ENCODE assay signal across 15 mouse cellular contexts in the genomic region with DNA sequence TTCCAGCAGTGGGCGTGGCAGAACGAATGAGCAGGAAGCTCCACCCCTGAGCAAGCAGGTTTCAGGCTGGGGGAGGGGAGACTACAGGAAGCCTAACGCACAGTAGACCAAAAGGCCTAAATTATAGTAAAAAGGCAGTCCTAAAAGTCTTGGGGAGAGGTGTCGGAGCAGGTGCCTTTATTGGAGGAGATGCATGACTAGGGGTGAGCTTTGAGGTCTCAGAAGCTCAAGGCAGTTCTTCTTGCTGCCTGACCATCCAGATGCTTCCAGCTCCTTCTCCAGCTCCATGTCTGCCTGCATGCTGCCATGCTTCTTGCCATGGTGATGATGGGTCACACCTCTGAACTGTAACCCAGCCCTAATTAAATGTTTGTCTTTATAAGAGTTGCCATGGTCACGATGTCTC. TPM values are rescaled to one million over a fixed set of nuclear protein-coding genes. Genes with fewer than 3 reads are reported as not detected.
DNase-seq lines count a peak whose midpoint lies in the region; ATAC-seq and TF ChIP-seq lines count a peak whose summit lies in the region.
"Had no signal": no experiment of that assay in that cellular context is flagged by ENCODE, and none has a peak within 500 bp of the region (broad histone marks: within the 10 kb centered on the region; RNA-seq: fewer than 3 reads in every experiment).

No protein-coding gene starts in this region.

- no peak for DNase-seq in hindbrain, embryonic 14.5 days (ENCODE audit: low spot score)
- DNase-seq in hindbrain, postnatal 0 days (ENCODE audit: low spot score): no peak
- DNase-seq in MEL (ENCODE audit: low read depth, low spot score): peak; percentile 81
- no peak for DNase-seq in limb, embryonic 11.5 days (ENCODE audit: low spot score)
- DNase-seq in gastrocnemius, postnatal 4 days (ENCODE audit: low spot score in 2 of 2): no peak
- DNase-seq in layer of hippocampus, adult 2 months (ENCODE audit: low spot score in 2 of 2): no peak
- DNase-seq: cerebellum, postnatal 14 days; gastrocnemius, adult 2 months; right cerebral cortex, adult 18-20 months had no signal

- no peaks in the 10 kb centered on the region for H3K36me3 ChIP-seq in hindbrain, embryonic 14.5 days (replicated peaks; ENCODE audit: control insufficient read depth, insufficient read depth)
- H3K36me3 ChIP-seq in hindbrain, postnatal 0 days (ENCODE audit: insufficient read depth, low read length): no peaks in the 10 kb centered on the region
- H3K36me3 ChIP-seq in MEL (ENCODE audit: control insufficient read depth in 1 of 2, insufficient read depth in 2 of 2, low read length in 2 of 2): no peaks in the 10 kb centered on the region; a peak in 1 of 4 replicates
- H3K36me3 ChIP-seq in limb, embryonic 11.5 days (ENCODE audit: control insufficient read depth, insufficient read depth, low read length): no peaks in the 10 kb centered on the region
- H3K36me3 ChIP-seq: embryonic facial prominence, embryonic 15.5 days; neural tube, embryonic 12.5 days; stomach, embryonic 15.5 days had no signal

- ATAC-seq in hindbrain, embryonic 14.5 days (ENCODE audit: low FRiP score): 0 out of 2 replicates have a peak, but pooled peaks have one; percentile 14
- ATAC-seq in hindbrain, postnatal 0 days: no peak
- peak; percentile 92 for ATAC-seq in CD4-positive, CD25-positive, alpha-beta regulatory T cell, adult 4 months
- ATAC-seq in limb, embryonic 11.5 days (ENCODE audit: insufficient number of reproducible peaks, low FRiP score, low TSS enrichment, low read depth): peak; percentile 26; the same call in 1 of the 2 replicates
- ATAC-seq: Patski had no signal

- 85% methylated on average over 3 of the region's 5 CpGs for WGBS in hindbrain, embryonic 14.5 days
- WGBS in hindbrain, postnatal 0 days: 77% methylated on average over 3 of the region's 5 CpGs
- 67% methylated on average over 3 of the region's 5 CpGs for WGBS in limb, embryonic 11.5 days

- no peak for TF ChIP-seq POLR2A in MEL (IDR thresholded peaks at IDR 0.05; ENCODE audit: control insufficient read depth in 1 of 2, insufficient read depth in 1 of 2, low read depth in 1 of 2, low read length in 2 of 2, poor library complexity in 1 of 2)

- H3K9me3 ChIP-seq in hindbrain, embryonic 14.5 days (ENCODE audit: control insufficient read depth, low read length): no peaks in the 10 kb centered on the region
- H3K9me3 ChIP-seq in hindbrain, postnatal 0 days (ENCODE audit: low read length): no peaks in the 10 kb centered on the region
- H3K9me3 ChIP-seq in MEL (replicated peaks; ENCODE audit: insufficient read depth, low read length): no peaks in the 10 kb centered on the region
- H3K9me3 ChIP-seq in limb, embryonic 11.5 days (ENCODE audit: control insufficient read depth, low read length): no peaks in the 10 kb centered on the region
- H3K9me3 ChIP-seq: embryonic facial prominence, embryonic 15.5 days; megakaryocyte, embryonic 14.5 days; neural tube, embryonic 12.5 days; stomach, embryonic 15.5 days had no signal

- H3K4me2 ChIP-seq in hindbrain, embryonic 14.5 days (replicated peaks): no peak overlapping the region
- H3K4me2 ChIP-seq in hindbrain, postnatal 0 days (ENCODE audit: low read depth, low read length): no peak overlapping the region
- H3K4me2 ChIP-seq in limb, embryonic 11.5 days (ENCODE audit: low read depth, severe bottlenecking): no peak overlapping the region
- H3K4me2 ChIP-seq: embryonic facial prominence, embryonic 15.5 days; neural tube, embryonic 12.5 days; stomach, embryonic 15.5 days had no signal

- TF ChIP-seq CTCF in hindbrain, postnatal 0 days (IDR thresholded peaks at IDR 0.05; ENCODE audit: low read depth): no peak
- no peak for TF ChIP-seq CTCF in MEL (IDR thresholded peaks at IDR 0.05 in 2 of 3, conservative IDR thresholded peaks at IDR 0.05 in 1 of 3; ENCODE audit: control insufficient read depth in 1 of 3, insufficient read depth in 1 of 3, low read depth in 2 of 3, low read length in 3 of 3, poor library complexity in 1 of 3, severe bottlenecking in 1 of 3)
- TF ChIP-seq CTCF in layer of hippocampus, adult 2 months (conservative IDR thresholded peaks at IDR 0.05): no peak

- H3K4me1 ChIP-seq in hindbrain, embryonic 14.5 days (replicated peaks; ENCODE audit: control insufficient read depth, insufficient read depth, low read length): no peaks in the 10 kb centered on the region
- H3K4me1 ChIP-seq in hindbrain, postnatal 0 days (ENCODE audit: insufficient read depth, low read length): no peaks in the 10 kb centered on the region
- H3K4me1 ChIP-seq in MEL (ENCODE audit: control insufficient read depth in 1 of 2, insufficient read depth in 2 of 2, low read length in 2 of 2): peaks cover 0 to 4% of the 10 kb centered on the region in 2 experiments; a peak in 1 of 4 replicates
- H3K4me1 ChIP-seq in limb, embryonic 11.5 days (ENCODE audit: control insufficient read depth, insufficient read depth, low read length): no peaks in the 10 kb centered on the region
- H3K4me1 ChIP-seq: embryonic facial prominence, embryonic 15.5 days; neural tube, embryonic 12.5 days; stomach, embryonic 15.5 days had no signal

- no peak overlapping the region for H3K9ac ChIP-seq in hindbrain, embryonic 14.5 days
- no peak overlapping the region for H3K9ac ChIP-seq in hindbrain, postnatal 0 days (replicated peaks; ENCODE audit: low read length)
- peak overlapping the region; percentile 21 for H3K9ac ChIP-seq in MEL (ENCODE audit: control insufficient read depth, low read depth, low read length, poor library complexity, severe bottlenecking)
- no peak overlapping the region for H3K9ac ChIP-seq in limb, embryonic 11.5 days (ENCODE audit: low read length)
- H3K9ac ChIP-seq: embryonic facial prominence, embryonic 15.5 days; neural tube, embryonic 12.5 days; stomach, embryonic 15.5 days had no signal

- no peak overlapping the region for H3K27ac ChIP-seq in hindbrain, embryonic 14.5 days
- no peak overlapping the region for H3K27ac ChIP-seq in hindbrain, postnatal 0 days
- peak overlapping the region; percentile 50 for H3K27ac ChIP-seq in MEL (ENCODE audit: control insufficient read depth, low read depth, low read length)
- H3K27ac ChIP-seq in limb, embryonic 11.5 days (replicated peaks; ENCODE audit: low read depth, low read length): no peak overlapping the region
- no peak overlapping the region for H3K27ac ChIP-seq in layer of hippocampus, adult 2 months
- H3K27ac ChIP-seq: embryonic facial prominence, embryonic 15.5 days; gastrocnemius, adult 2 months; neural tube, embryonic 12.5 days; stomach, embryonic 15.5 days had no signal

- H3K79me2 ChIP-seq in MEL (ENCODE audit: control insufficient read depth, insufficient read depth, low read length, poor library complexity): 0 out of 2 replicates have a peak, but pooled peaks cover 1% of the 10 kb centered on the region

- TF ChIP-seq EP300 in MEL (IDR thresholded peaks at IDR 0.05; ENCODE audit: low read depth in 1 of 2, low read length in 2 of 2): no peak

- H3K27me3 ChIP-seq in hindbrain, embryonic 14.5 days (ENCODE audit: control insufficient read depth, insufficient read depth, low read length): no peaks in the 10 kb centered on the region
- H3K27me3 ChIP-seq in hindbrain, postnatal 0 days (ENCODE audit: insufficient read depth, low read length): no peaks in the 10 kb centered on the region
- no peaks in the 10 kb centered on the region for H3K27me3 ChIP-seq in MEL (ENCODE audit: control insufficient read depth in 1 of 2, insufficient read depth in 2 of 2, low read length in 2 of 2)
- no peaks in the 10 kb centered on the region for H3K27me3 ChIP-seq in limb, embryonic 11.5 days (ENCODE audit: control insufficient read depth, insufficient read depth, low read length)
- H3K27me3 ChIP-seq: embryonic facial prominence, embryonic 15.5 days; megakaryocyte, embryonic 14.5 days; neural tube, embryonic 12.5 days; Patski; stomach, embryonic 15.5 days had no signal

- H3K4me3 ChIP-seq in hindbrain, embryonic 14.5 days (replicated peaks; ENCODE audit: low read length): no peak overlapping the region
- no peak overlapping the region for H3K4me3 ChIP-seq in hindbrain, postnatal 0 days (ENCODE audit: low read length)
- H3K4me3 ChIP-seq in MEL (ENCODE audit: control insufficient read depth in 1 of 2, insufficient read depth in 1 of 2, low read depth in 2 of 2, low read length in 2 of 2): peak overlapping the region in 1 of 2 experiments; percentile 0; a peak in 1 of 4 replicates
- H3K4me3 ChIP-seq in limb, embryonic 11.5 days (ENCODE audit: low read depth, low read length): no peak overlapping the region
- H3K4me3 ChIP-seq in layer of hippocampus, adult 2 months: no peak overlapping the region
- H3K4me3 ChIP-seq: embryonic facial prominence, embryonic 15.5 days; gastrocnemius, adult 2 months; megakaryocyte, embryonic 14.5 days; neural tube, embryonic 12.5 days; stomach, embryonic 15.5 days had no signal

- TF ChIP-seq RAD21 in MEL (IDR thresholded peaks at IDR 0.05; ENCODE audit: low read depth, low read length): no peak

RNA-seq across cellular contexts. Expression of a gene that starts 31.8 kb away (rescaled TPM):
- polyA plus RNA-seq in hindbrain, embryonic 14.5 days (2014; fragmentation: Nextera tagmentation; extraction: Ambion mirVana): 47.7 and 48.9 TPM in 2 replicates
- 27.0 and 33.7 TPM in 2 replicates for total RNA-seq in hindbrain, postnatal 0 days (2014; rRNA removed)
- polyA plus RNA-seq in hindbrain, postnatal 0 days (2015; fragmentation: Nextera tagmentation; extraction: Ambion mirVana): 28.8 and 29.5 TPM in 2 replicates
- 100 to 1,000 TPM; 138 to 145 TPM for polyA plus RNA-seq in CD4-positive, CD25-positive, alpha-beta regulatory T cell, adult 4 months (2017; shearing (Covaris generic))
- 29.6 TPM in 2 replicates for total RNA-seq in MEL (2012; rRNA removed)
- polyA plus RNA-seq in MEL (2012; ENCODE audit: insufficient read depth in 1 of 2, insufficient read length in 2 of 2, low read depth in 1 of 2, low replicate concordance in 2 of 2, missing spikeins in 1 of 2): 10 to 100 TPM in 1 of 2 experiments, not detected in 1; 33.0 TPM
- polyA plus RNA-seq in limb, embryonic 11.5 days (2014; fragmentation: Nextera tagmentation; extraction: Ambion mirVana): 42.7 and 42.8 TPM in 2 replicates
- total RNA-seq in gastrocnemius, postnatal 4 days (2021): 10 to 100 TPM; 22.0 to 28.1 TPM
- total RNA-seq in layer of hippocampus, adult 2 months (2021): 10 to 100 TPM; 32.7 to 37.6 TPM

RNA-seq across cellular contexts. Expression of a gene that starts 41.3 kb away (rescaled TPM):
- 25.6 and 28.3 TPM in 2 replicates for polyA plus RNA-seq in hindbrain, embryonic 14.5 days (2014; fragmentation: Nextera tagmentation; extraction: Ambion mirVana)
- total RNA-seq in hindbrain, postnatal 0 days (2014; rRNA removed): 20.9 and 24.7 TPM in 2 replicates
- polyA plus RNA-seq in hindbrain, postnatal 0 days (2015; fragmentation: Nextera tagmentation; extraction: Ambion mirVana): 18.8 and 18.9 TPM in 2 replicates
- polyA plus RNA-seq in CD4-positive, CD25-positive, alpha-beta regulatory T cell, adult 4 months (2017; shearing (Covaris generic)): 100 to 1,000 TPM in 1 of 2 experiments, 10 to 100 TPM in 1; 84.8 to 104 TPM
- 40.1 and 43.5 TPM in 2 replicates for total RNA-seq in MEL (2012; rRNA removed)
- 10 to 100 TPM in 1 of 2 experiments, not detected in 1; 88.8 TPM for polyA plus RNA-seq in MEL (2012; ENCODE audit: insufficient read depth in 1 of 2, insufficient read length in 2 of 2, low read depth in 1 of 2, low replicate concordance in 2 of 2, missing spikeins in 1 of 2)
- polyA plus RNA-seq in limb, embryonic 11.5 days (2014; fragmentation: Nextera tagmentation; extraction: Ambion mirVana): 92.6 and 95.8 TPM in 2 replicates
- total RNA-seq in gastrocnemius, postnatal 4 days (2021): 10 to 100 TPM; 50.8 to 54.9 TPM
- total RNA-seq in layer of hippocampus, adult 2 months (2021): 10 to 100 TPM in 1 of 2 experiments, 1 to 10 TPM in 1; 9.9 to 11.1 TPM
